Mouse (Mus musculus): ENCODE measurements around the gene Eef1a2. TPM values are rescaled to one million over a fixed set of nuclear protein-coding genes. Genes with fewer than 3 reads are reported as not detected.

The Eef1a2 gene
- polyA plus RNA-seq, 1 experiment from 2014 or later = 1.9 TPM

GRCm38 (mm10) chr2:181157180-181157579 is 366 bp upstream of the Eef1a2 start:
- peaks cover 29% of the 10 kb centered on the region for H3K27me3 ChIP-seq
- H3K4me1 ChIP-seq = peaks cover 41% of the 10 kb centered on the region
- WGBS = 84% methylated on average over 4 of the region's 4 CpGs
- no peak for ATAC-seq
- H3K36me3 ChIP-seq (ENCODE audit: poor library complexity, severe bottlenecking) = no peaks in the 10 kb centered on the region
- H3K4me2 ChIP-seq = peak overlapping the region; percentile 69
- H3K4me3 ChIP-seq = peak overlapping the region; percentile 51
- H3K9me3 ChIP-seq (replicated peaks) = no peaks in the 10 kb centered on the region
- peak overlapping the region; percentile 73 for H3K9ac ChIP-seq
- H3K27ac ChIP-seq = peak overlapping the region; percentile 71; the same call in 1 of the 2 replicates

DNA sequence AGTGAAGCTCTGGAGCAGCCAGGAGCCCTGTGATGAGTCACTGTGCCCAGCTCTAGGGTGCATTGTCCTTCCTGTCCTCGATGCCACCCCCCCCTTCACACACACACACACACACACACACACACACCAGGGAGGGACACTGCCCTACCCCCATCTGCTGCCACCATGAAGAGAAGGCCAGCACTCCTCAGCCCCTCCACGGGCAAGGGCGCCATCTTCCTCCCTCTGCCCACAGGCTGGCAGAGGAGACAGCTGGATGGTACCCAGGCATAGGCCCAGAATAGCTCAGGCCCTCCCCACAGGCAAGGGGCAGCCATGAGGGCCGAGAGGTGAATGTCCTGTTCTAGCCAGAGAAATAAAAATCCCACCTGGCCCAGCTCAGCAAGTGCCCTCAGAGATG is 1.0 kb downstream of the Eef1a2 start:
- H3K27me3 ChIP-seq = peaks cover 29% of the 10 kb centered on the region
- H3K4me2 ChIP-seq = peak overlapping the region; percentile 69
- no peak for ATAC-seq
- peaks cover 41% of the 10 kb centered on the region for H3K4me1 ChIP-seq
- no peaks in the 10 kb centered on the region for H3K9me3 ChIP-seq (replicated peaks)
- H3K9ac ChIP-seq = peak overlapping the region; percentile 73
- no peaks in the 10 kb centered on the region for H3K36me3 ChIP-seq (ENCODE audit: poor library complexity, severe bottlenecking)
- 65% methylated on average over 4 of the region's 4 CpGs for WGBS
- H3K4me3 ChIP-seq = peak overlapping the region; percentile 51
- H3K27ac ChIP-seq = no peak overlapping the region

DNA sequence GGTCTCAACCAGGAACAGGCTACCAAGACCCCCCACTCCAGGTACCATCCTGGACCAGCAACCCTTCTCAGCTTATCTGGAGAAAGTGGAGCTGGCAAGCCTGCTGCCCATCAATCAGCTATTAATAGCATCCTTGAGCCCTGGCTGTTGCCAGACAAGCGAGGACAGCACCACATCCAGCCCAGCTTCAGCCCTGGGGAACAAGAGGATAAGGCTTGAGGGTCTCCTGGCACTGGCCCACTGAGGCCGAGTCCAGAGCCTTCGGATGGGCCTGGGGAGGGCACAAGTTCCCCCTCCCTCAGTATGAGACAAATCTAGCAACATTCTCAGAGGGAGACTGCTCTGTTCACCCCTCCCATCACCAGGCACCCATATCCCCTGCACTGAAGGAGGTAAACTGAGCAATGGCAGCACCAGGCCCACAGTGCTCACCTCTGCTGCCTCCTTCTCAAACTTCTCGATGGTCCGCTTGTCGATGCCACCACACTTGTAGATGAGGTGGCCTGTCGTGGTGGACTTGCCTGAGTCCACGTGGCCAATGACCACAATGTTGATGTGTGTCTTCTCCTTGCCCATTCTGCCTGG is 1.9 kb downstream of the Eef1a2 start:
- Histone ChIP-seq H3K27me3 (peaks cover 33% of the 10 kb centered on the region), H3K4me1 (peaks cover 35% of the 10 kb centered on the region), H3K9ac (no peak overlapping the region), H3K27ac (no peak overlapping the region), H3K36me3 (ENCODE audit: poor library complexity, severe bottlenecking) (no peaks in the 10 kb centered on the region), H3K9me3 (replicated peaks) (no peaks in the 10 kb centered on the region), H3K4me2 (peak overlapping the region; percentile 69; the same call in 1 of the 2 replicates), H3K4me3 (no peak overlapping the region)
- WGBS = 76% methylated on average over 8 of the region's 8 CpGs
- no peak for ATAC-seq

- WGBS = 85% methylated on average over 3 of the region's 3 CpGs
- peaks cover 30% of the 10 kb centered on the region for H3K4me1 ChIP-seq
- ATAC-seq = no peak
- no peak overlapping the region for H3K4me2 ChIP-seq
- peaks cover 39% of the 10 kb centered on the region for H3K27me3 ChIP-seq
- H3K9ac ChIP-seq = no peak overlapping the region
- no peak overlapping the region for H3K4me3 ChIP-seq
- H3K27ac ChIP-seq = no peak overlapping the region
- no peaks in the 10 kb centered on the region for H3K9me3 ChIP-seq (replicated peaks)
- H3K36me3 ChIP-seq (ENCODE audit: poor library complexity, severe bottlenecking) = no peaks in the 10 kb centered on the region
Observed at GRCm38 (mm10) chr2:181154361-181154760, 2.5 kb downstream of the Eef1a2 start.

GRCm38 (mm10) chr2:181153837-181154236 is 3.0 kb downstream of the Eef1a2 start:
- WGBS = 4% methylated on average over 1 of the region's 1 CpGs
- Histone ChIP-seq H3K27ac (no peak overlapping the region), H3K9ac (no peak overlapping the region), H3K36me3 (ENCODE audit: poor library complexity, severe bottlenecking) (no peaks in the 10 kb centered on the region), H3K9me3 (replicated peaks) (no peaks in the 10 kb centered on the region), H3K27me3 (peaks cover 42% of the 10 kb centered on the region), H3K4me2 (no peak overlapping the region), H3K4me3 (no peak overlapping the region), H3K4me1 (peaks cover 25% of the 10 kb centered on the region)
- no peak for ATAC-seq

DNA sequence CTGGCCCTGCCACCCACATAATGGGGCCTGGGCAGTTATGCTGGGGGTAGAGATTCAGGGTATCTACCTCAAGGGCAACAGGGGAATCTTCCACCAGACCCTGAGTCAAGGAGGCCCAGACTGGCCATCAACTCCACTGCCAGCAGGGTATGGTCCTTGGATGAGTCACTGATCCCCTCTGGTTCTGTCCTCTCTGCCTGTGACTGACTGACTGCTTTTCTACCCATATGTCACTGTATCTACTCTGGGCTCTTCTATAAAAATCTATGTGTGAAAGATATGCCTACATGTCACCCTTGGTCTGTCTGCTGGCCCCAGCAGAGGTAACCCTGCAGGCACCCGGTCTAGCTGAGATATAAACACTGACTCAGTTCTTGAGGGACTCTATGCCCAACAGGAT is 3.7 kb downstream of the Eef1a2 start:
- Histone ChIP-seq H3K27ac (no peak overlapping the region), H3K27me3 (peaks cover 45% of the 10 kb centered on the region), H3K36me3 (ENCODE audit: poor library complexity, severe bottlenecking) (no peaks in the 10 kb centered on the region), H3K4me1 (peaks cover 28% of the 10 kb centered on the region), H3K4me3 (no peak overlapping the region), H3K4me2 (no peak overlapping the region), H3K9ac (no peak overlapping the region), H3K9me3 (replicated peaks) (no peaks in the 10 kb centered on the region)
- WGBS = 86% methylated on average over 1 of the region's 1 CpGs
- no peak for ATAC-seq

GRCm38 (mm10) chr2:181152701-181153100 is 4.1 kb downstream of the Eef1a2 start:
- ATAC-seq = no peak
- no peak overlapping the region for H3K4me2 ChIP-seq
- peaks cover 32% of the 10 kb centered on the region for H3K4me1 ChIP-seq
- no peak overlapping the region for H3K4me3 ChIP-seq
- no peak overlapping the region for H3K27ac ChIP-seq
- H3K27me3 ChIP-seq = peaks cover 44% of the 10 kb centered on the region
- H3K9ac ChIP-seq = no peak overlapping the region
- WGBS = 94% methylated on average over 17 of the region's 17 CpGs
- H3K9me3 ChIP-seq (replicated peaks) = no peaks in the 10 kb centered on the region
- H3K36me3 ChIP-seq (ENCODE audit: poor library complexity, severe bottlenecking) = no peaks in the 10 kb centered on the region

GRCm38 (mm10) chr2:181150281-181150680 is 6.5 kb downstream of the Eef1a2 start:
- H3K4me1 ChIP-seq = peaks cover 17% of the 10 kb centered on the region
- no peak overlapping the region for H3K27ac ChIP-seq
- 80% methylated on average over 6 of the region's 6 CpGs for WGBS
- no peak for ATAC-seq
- no peak overlapping the region for H3K9ac ChIP-seq
- H3K4me3 ChIP-seq = no peak overlapping the region
- no peaks in the 10 kb centered on the region for H3K9me3 ChIP-seq (replicated peaks)
- peaks cover 50% of the 10 kb centered on the region for H3K27me3 ChIP-seq
- no peaks in the 10 kb centered on the region for H3K36me3 ChIP-seq (ENCODE audit: poor library complexity, severe bottlenecking)
- no peak overlapping the region for H3K4me2 ChIP-seq

- no peak overlapping the region for H3K27ac ChIP-seq
- peak overlapping the region; percentile 92 for H3K4me2 ChIP-seq
- no peak for ATAC-seq
- no peaks in the 10 kb centered on the region for H3K36me3 ChIP-seq (ENCODE audit: poor library complexity, severe bottlenecking)
- H3K4me3 ChIP-seq = peak overlapping the region; percentile 52
- H3K4me1 ChIP-seq = peaks cover 12% of the 10 kb centered on the region
- H3K9me3 ChIP-seq (replicated peaks) = no peaks in the 10 kb centered on the region
- peak overlapping the region; percentile 69 for H3K9ac ChIP-seq
- WGBS = 19% methylated on average over 23 of the region's 31 CpGs
- H3K27me3 ChIP-seq = peaks cover 48% of the 10 kb centered on the region; the same call in 1 of the 2 replicates
Observed at GRCm38 (mm10) chr2:181148318-181148955, 8.4 kb downstream of the Eef1a2 start.

GRCm38 (mm10) chr2:181147546-181148317 is 9.1 kb downstream of the Eef1a2 start:
- no peaks in the 10 kb centered on the region for H3K36me3 ChIP-seq (ENCODE audit: poor library complexity, severe bottlenecking)
- ATAC-seq = peak; percentile 50; the same call in 1 of the 2 replicates

DNA sequence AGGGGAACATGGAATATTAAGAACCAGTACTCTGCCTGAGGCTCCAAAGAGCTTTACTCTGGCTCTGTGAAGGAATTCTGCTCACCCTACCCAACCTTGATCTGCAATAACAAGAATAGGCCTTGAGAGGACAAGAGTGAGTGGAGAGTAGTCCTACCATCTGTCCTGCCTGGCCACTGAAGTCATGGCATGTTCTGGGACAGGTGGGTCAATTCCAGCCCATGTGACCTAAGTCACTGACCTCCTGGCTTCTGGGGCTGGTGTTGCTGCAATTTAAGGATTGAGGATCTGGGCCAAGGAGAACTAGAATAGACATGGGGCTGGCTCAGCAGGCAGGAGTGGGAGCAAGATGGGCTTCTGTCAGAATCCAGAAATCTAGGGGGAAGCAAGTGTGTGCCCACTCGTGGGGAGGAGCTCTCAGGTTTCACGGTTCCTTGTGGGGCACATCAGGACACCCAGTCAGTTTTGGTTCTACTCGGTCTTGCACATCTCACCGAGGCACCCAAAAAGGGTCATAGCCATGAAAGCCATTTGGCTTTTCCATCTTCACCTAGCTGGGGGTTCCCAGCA is 9.8 kb downstream of the Eef1a2 start:
- 52% methylated on average over 4 of the region's 4 CpGs for WGBS
- peak; percentile 7; the same call in 1 of the 2 replicates for ATAC-seq
- Histone ChIP-seq H3K27ac (no peak overlapping the region), H3K4me2 (peak overlapping the region; percentile 92), H3K9me3 (replicated peaks) (no peaks in the 10 kb centered on the region), H3K9ac (0 out of 2 replicates have a peak overlapping the region, but pooled peaks have one; percentile 69), H3K27me3 (peaks cover 49% of the 10 kb centered on the region), H3K4me1 (peaks cover 12% of the 10 kb centered on the region), H3K4me3 (peak overlapping the region; percentile 52), H3K36me3 (ENCODE audit: poor library complexity, severe bottlenecking) (no peaks in the 10 kb centered on the region)

More at GRCm38 (mm10) chr2:181147546-181148317, 9.1 kb downstream of the Eef1a2 start:
- no peaks in the 10 kb centered on the region for H3K9me3 ChIP-seq (replicated peaks)
- peaks cover 49% of the 10 kb centered on the region; the same call in 1 of the 2 replicates for H3K27me3 ChIP-seq
- WGBS = 1% methylated on average over 52 of the region's 61 CpGs
- peak overlapping the region; percentile 52 for H3K4me3 ChIP-seq
- peak overlapping the region; percentile 69 for H3K9ac ChIP-seq
- no peak overlapping the region for H3K27ac ChIP-seq
- peaks cover 12% of the 10 kb centered on the region for H3K4me1 ChIP-seq
- peak overlapping the region; percentile 92 for H3K4me2 ChIP-seq

DNA sequence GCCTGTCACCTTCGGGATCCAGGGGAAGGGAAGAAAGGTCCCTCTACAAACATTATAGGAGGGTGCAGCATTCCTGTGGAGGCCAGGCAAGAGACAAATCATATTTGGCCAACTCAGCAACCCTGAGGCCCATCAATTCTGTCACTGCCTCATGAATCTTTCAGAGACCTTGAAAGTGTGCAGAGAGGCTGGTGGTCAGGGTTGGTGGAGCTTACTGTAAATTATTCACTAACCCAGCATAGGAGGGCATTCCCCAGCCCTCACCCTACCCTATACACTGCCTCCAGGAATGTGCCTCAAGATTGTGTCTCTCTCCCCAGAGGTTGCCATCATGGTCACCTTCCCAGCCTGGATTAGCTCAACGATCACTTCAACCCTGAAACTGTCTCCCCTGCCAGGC is 12.1 kb downstream of the Eef1a2 start:
- Histone ChIP-seq H3K4me3 (no peak overlapping the region), H3K9me3 (replicated peaks) (no peaks in the 10 kb centered on the region), H3K27ac (no peak overlapping the region), H3K36me3 (ENCODE audit: poor library complexity, severe bottlenecking) (no peaks in the 10 kb centered on the region), H3K27me3 (peaks cover 55% of the 10 kb centered on the region), H3K9ac (no peak overlapping the region), H3K4me2 (no peak overlapping the region), H3K4me1 (peaks cover 12% of the 10 kb centered on the region)
- no peak for ATAC-seq
- 83% methylated on average over 2 of the region's 2 CpGs for WGBS
